Mouse (Mus musculus): ENCODE measurements around the gene Ftsj1.

GRCm38 (mm10) chrX:8248542-8249120 is 3.6 kb downstream of the Ftsj1 start:
- TF ChIP-seq POLR2A (IDR thresholded peaks at IDR 0.05; ENCODE audit: borderline replicate concordance, control insufficient read depth, low read depth, low read length), result no peak
- no peak for TF ChIP-seq CTCF (IDR thresholded peaks at IDR 0.05; ENCODE audit: control insufficient read depth, insufficient read depth, low read length)
